Mouse (Mus musculus) olfactory bulb, adult 2 months (tissue): ENCODE data around the gene Pip5kl1. TPM values are rescaled to one million over a fixed set of nuclear protein-coding genes. Genes with fewer than 3 reads are reported as not detected.

Experiments used
- H3K27ac ChIP-seq: fragments of 200-500 bp; 2 replicates; pipeline ENCODE4 v1.5.1; 2012; ENCODE audit warnings: low read depth, low read length; ENCODE audit not compliant: insufficient read depth
- H3K4me1 ChIP-seq: fragments of 200-500 bp; 2 replicates; pipeline ENCODE4 v1.6.1; 2012; ENCODE audit warnings: low read length; ENCODE audit not compliant: control insufficient read depth, insufficient read depth
- H3K4me3 ChIP-seq: fragments of 200-500 bp; 2 replicates; pipeline ENCODE4 v1.5.1; 2012; ENCODE audit warnings: mild to moderate bottlenecking, low read depth, low read length, moderate library complexity; ENCODE audit not compliant: insufficient read depth
- CTCF ChIP-seq: fragments of 200-500 bp; IDR thresholded peaks from 2 replicates; pipeline ENCODE4 v1.5.1; 2012; ENCODE audit warnings: low read depth, mild to moderate bottlenecking, low read length, moderate library complexity; ENCODE audit not compliant: insufficient read depth
- POLR2A ChIP-seq: fragments of 200-500 bp; IDR thresholded peaks from 2 replicates; pipeline ENCODE4 v1.6.1; 2012; ENCODE audit warnings: mild to moderate bottlenecking, low read depth, low read length, moderate library complexity; ENCODE audit not compliant: insufficient read depth
- WGBS: fragments of 180-500 bp; shearing (Covaris S2); methylation state at CpG from one replicate; pipeline ENCODE4 v1.1.7; 2018; 5-methylcytosine and 5-hydroxymethylcytosine counted together
- polyA plus RNA-seq: library from polyadenylated mRNA; stranded (reverse); fragments of >200 nt; gene quantifications from 2 replicates; pipeline ENCODE4 v1.2.4, GENCODE M21; 2012; ENCODE audit warnings: low replicate concordance; ENCODE audit not compliant: missing spikeins, insufficient read depth, insufficient read length

Pip5kl1 gene
- polyA plus RNA-seq, 1 experiment = not detected

- 35% methylated on average over 3 of the region's 3 CpGs for WGBS
- Histone ChIP-seq H3K4me3 (no peak overlapping the region), H3K27ac (no peak overlapping the region), H3K4me1 (peaks cover 19% of the 10 kb centered on the region)
- no peak for TF ChIP-seq POLR2A
- TF ChIP-seq CTCF = no peak
These were observed 31.6 kb upstream of the Pip5kl1 start for GRCm38 (mm10) chr2:32543031-32543449.

GRCm38 (mm10) chr2:32546951-32547350 lies 27.6 kb upstream of the Pip5kl1 start:
- TF ChIP-seq CTCF (no peak), POLR2A (no peak)
- 60% methylated on average over 1 of the region's 1 CpGs for WGBS
- H3K27ac ChIP-seq = no peak overlapping the region

GRCm38 (mm10) chr2:32547380-32547779 lies 27.2 kb upstream of the Pip5kl1 start:
- TF ChIP-seq POLR2A (no peak), CTCF (no peak)
- Histone ChIP-seq H3K4me1 (peaks cover 17% of the 10 kb centered on the region), H3K4me3 (no peak overlapping the region), H3K27ac (no peak overlapping the region)
- 89% methylated on average over 5 of the region's 5 CpGs for WGBS

More at GRCm38 (mm10) chr2:32546951-32547350, 27.6 kb upstream of the Pip5kl1 start:
- peaks cover 17% of the 10 kb centered on the region for H3K4me1 ChIP-seq
- H3K4me3 ChIP-seq = no peak overlapping the region

- 91% methylated on average over 7 of the region's 7 CpGs for WGBS
- TF ChIP-seq POLR2A = no peak
- no peak for TF ChIP-seq CTCF
- Histone ChIP-seq H3K27ac (no peak overlapping the region), H3K4me1 (peaks cover 17% of the 10 kb centered on the region), H3K4me3 (no peak overlapping the region)
These were observed 26.4 kb upstream of the Pip5kl1 start for GRCm38 (mm10) chr2:32547964-32548739.

GRCm38 (mm10) chr2:32549171-32549570 lies 25.4 kb upstream of the Pip5kl1 start:
- H3K4me1 ChIP-seq = peaks cover 17% of the 10 kb centered on the region
- no peak for TF ChIP-seq CTCF
- no peak for TF ChIP-seq POLR2A
- no peak overlapping the region for H3K27ac ChIP-seq
- WGBS = 88% methylated on average over 9 of the region's 9 CpGs
- no peak overlapping the region for H3K4me3 ChIP-seq

- Histone ChIP-seq H3K27ac (no peak overlapping the region), H3K4me1 (peaks cover 17% of the 10 kb centered on the region), H3K4me3 (no peak overlapping the region)
- WGBS = 21% methylated on average over 6 of the region's 6 CpGs
- no peak for TF ChIP-seq CTCF
- no peak for TF ChIP-seq POLR2A
These were observed 24.8 kb upstream of the Pip5kl1 start for GRCm38 (mm10) chr2:32549764-32550163.

- TF ChIP-seq POLR2A (no peak), CTCF (no peak)
- Histone ChIP-seq H3K27ac (no peak overlapping the region), H3K4me3 (no peak overlapping the region), H3K4me1 (peaks cover 29% of the 10 kb centered on the region)
- 91% methylated on average over 5 of the region's 5 CpGs for WGBS
These were observed 23.4 kb upstream of the Pip5kl1 start for GRCm38 (mm10) chr2:32551236-32551635.

GRCm38 (mm10) chr2:32553592-32554148 lies 20.9 kb upstream of the Pip5kl1 start:
- H3K4me3 ChIP-seq = no peak overlapping the region
- 82% methylated on average over 7 of the region's 7 CpGs for WGBS
- H3K27ac ChIP-seq = no peak overlapping the region
- TF ChIP-seq POLR2A = no peak
- no peak for TF ChIP-seq CTCF
- peaks cover 25% of the 10 kb centered on the region for H3K4me1 ChIP-seq

GRCm38 (mm10) chr2:32555484-32555883 lies 19.1 kb upstream of the Pip5kl1 start:
- TF ChIP-seq CTCF (no peak), POLR2A (no peak)
- 28% methylated on average over 4 of the region's 4 CpGs for WGBS
- Histone ChIP-seq H3K4me1 (peaks cover 24% of the 10 kb centered on the region), H3K27ac (0 out of 2 replicates have a peak overlapping the region, but pooled peaks have one; percentile 3), H3K4me3 (no peak overlapping the region)

- peaks cover 24% of the 10 kb centered on the region for H3K4me1 ChIP-seq
- no peak overlapping the region for H3K4me3 ChIP-seq
- H3K27ac ChIP-seq = 0 out of 2 replicates have a peak overlapping the region, but pooled peaks have one; percentile 3
- TF ChIP-seq POLR2A (no peak), CTCF (no peak)
- 72% methylated on average over 7 of the region's 7 CpGs for WGBS
These were observed 18.6 kb upstream of the Pip5kl1 start for GRCm38 (mm10) chr2:32556019-32556418.
